Mouse (Mus musculus): Measurements from ENCODE around the gene Tmem167. TPM values are rescaled to one million over a fixed set of nuclear protein-coding genes. Genes with fewer than 3 reads are reported as not detected.
"Not testable (repeated sequence)": the region's sequence is repeated elsewhere in the genome, so short reads cannot be mapped to it uniquely, and the experiment has no call there.

The Tmem167 gene
- polyA plus RNA-seq, 1 experiment: 40.0 TPM

DNA sequence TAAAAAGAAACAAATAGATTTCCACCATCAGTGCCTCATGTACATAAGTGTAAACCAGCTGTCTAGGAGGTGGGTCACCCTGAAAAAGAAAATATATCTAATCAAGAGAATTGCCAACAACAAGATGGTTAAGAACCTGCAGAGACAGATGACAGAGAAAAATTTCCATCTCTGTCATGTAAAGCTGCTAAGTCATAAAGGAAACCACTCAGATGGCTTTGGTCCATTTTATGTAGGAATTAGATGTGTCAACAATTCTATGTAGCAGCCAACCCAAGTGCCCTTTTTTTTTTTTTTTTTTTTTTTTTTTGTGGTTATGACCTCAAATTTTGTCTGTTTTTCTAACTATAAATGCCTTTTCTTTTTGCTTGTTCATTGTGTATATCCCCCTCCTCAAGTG is 12.6 kb downstream of the Tmem167 start:
- Histone ChIP-seq H3K36me3 (ENCODE audit: control insufficient read depth, insufficient read depth, low read length, poor library complexity, severe bottlenecking) (peaks cover 32% of the 10 kb centered on the region), H3K9me3 (replicated peaks; ENCODE audit: control insufficient read depth, insufficient read depth, low read length, poor library complexity, severe bottlenecking) (peaks cover 11% of the 10 kb centered on the region), H3K27ac (ENCODE audit: insufficient read depth, low read length) (no peak overlapping the region), H3K9ac (ENCODE audit: low read depth, poor library complexity, severe bottlenecking) (no peak overlapping the region), H3K4me3 (ENCODE audit: low read depth, low read length) (no peak overlapping the region), H3K27me3 (ENCODE audit: control insufficient read depth, insufficient read depth, low read length, poor library complexity, severe bottlenecking) (no peaks in the 10 kb centered on the region), H3K4me1 (ENCODE audit: control insufficient read depth, insufficient read depth, low read length) (no peaks in the 10 kb centered on the region)
- no peak for TF ChIP-seq EP300 (IDR thresholded peaks at IDR 0.05; ENCODE audit: insufficient read depth, low read depth, low read length)
- no peak for TF ChIP-seq POLR2A (IDR thresholded peaks at IDR 0.05; ENCODE audit: insufficient read depth, low read length)
- TF ChIP-seq CTCF (IDR thresholded peaks at IDR 0.05; ENCODE audit: low read depth, low read length): no peak

DNA sequence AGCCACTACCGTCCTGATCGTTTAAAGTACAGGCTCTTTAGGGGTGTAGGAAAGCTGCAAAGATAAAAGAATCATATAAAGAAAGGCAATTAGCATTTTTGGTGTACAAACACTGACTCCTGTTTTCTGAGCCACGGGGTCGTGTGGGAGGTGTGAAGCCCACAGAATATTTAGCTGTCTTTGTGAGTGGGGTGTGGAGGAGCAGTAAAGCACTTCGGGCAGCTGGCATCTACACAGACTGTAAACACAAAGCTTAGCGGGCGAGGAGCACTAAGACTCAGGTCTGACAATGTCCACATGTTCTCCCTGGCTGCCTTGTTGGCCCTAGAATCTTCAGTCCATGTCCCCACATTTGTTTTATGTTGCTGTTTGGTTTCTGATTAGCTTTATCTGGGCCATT is 17.2 kb downstream of the Tmem167 start:
- Histone ChIP-seq H3K27me3 (ENCODE audit: control insufficient read depth, insufficient read depth, low read length, poor library complexity, severe bottlenecking) (no peaks in the 10 kb centered on the region), H3K27ac (ENCODE audit: insufficient read depth, low read length) (no peak overlapping the region), H3K9me3 (replicated peaks; ENCODE audit: control insufficient read depth, insufficient read depth, low read length, poor library complexity, severe bottlenecking) (peaks cover 32% of the 10 kb centered on the region), H3K36me3 (ENCODE audit: control insufficient read depth, insufficient read depth, low read length, poor library complexity, severe bottlenecking) (peaks cover 35% of the 10 kb centered on the region), H3K4me3 (ENCODE audit: low read depth, low read length) (no peak overlapping the region), H3K9ac (ENCODE audit: low read depth, poor library complexity, severe bottlenecking) (no peak overlapping the region), H3K4me1 (ENCODE audit: control insufficient read depth, insufficient read depth, low read length) (no peaks in the 10 kb centered on the region)
- no peak for TF ChIP-seq CTCF (IDR thresholded peaks at IDR 0.05; ENCODE audit: low read depth, low read length)
- TF ChIP-seq POLR2A (IDR thresholded peaks at IDR 0.05; ENCODE audit: insufficient read depth, low read length): no peak
- TF ChIP-seq EP300 (IDR thresholded peaks at IDR 0.05; ENCODE audit: insufficient read depth, low read depth, low read length): no peak

DNA sequence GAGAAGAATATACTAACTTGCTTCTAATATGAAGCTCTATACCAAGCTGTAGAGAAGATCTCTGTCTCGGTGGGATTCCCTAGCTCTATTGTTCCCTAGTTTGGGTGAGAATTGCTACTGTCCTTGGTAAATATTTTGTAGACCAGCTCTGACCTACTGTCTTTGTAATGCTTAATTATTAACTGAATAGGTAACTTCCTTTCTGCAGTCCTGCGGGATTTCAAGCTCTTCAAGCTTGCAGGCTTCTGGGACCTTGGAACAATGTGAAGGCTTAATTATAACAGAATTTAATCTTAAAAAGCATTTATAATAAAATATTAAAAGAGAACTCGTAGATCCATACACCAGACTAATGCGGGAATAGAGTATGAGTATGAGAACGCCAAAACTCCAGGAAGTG is 19.8 kb downstream of the Tmem167 start:
- H3K4me1 ChIP-seq (ENCODE audit: control insufficient read depth, insufficient read depth, low read length); H3K9ac ChIP-seq (ENCODE audit: low read depth, poor library complexity, severe bottlenecking); H3K4me3 ChIP-seq (ENCODE audit: low read depth, low read length); H3K27me3 ChIP-seq (ENCODE audit: control insufficient read depth, insufficient read depth, low read length, poor library complexity, severe bottlenecking); H3K27ac ChIP-seq (ENCODE audit: insufficient read depth, low read length): not testable (repeated sequence)
- H3K9me3 ChIP-seq (replicated peaks; ENCODE audit: control insufficient read depth, insufficient read depth, low read length, poor library complexity, severe bottlenecking): peaks cover 32% of the 10 kb centered on the region
- H3K36me3 ChIP-seq (ENCODE audit: control insufficient read depth, insufficient read depth, low read length, poor library complexity, severe bottlenecking): peaks cover 26% of the 10 kb centered on the region

DNA sequence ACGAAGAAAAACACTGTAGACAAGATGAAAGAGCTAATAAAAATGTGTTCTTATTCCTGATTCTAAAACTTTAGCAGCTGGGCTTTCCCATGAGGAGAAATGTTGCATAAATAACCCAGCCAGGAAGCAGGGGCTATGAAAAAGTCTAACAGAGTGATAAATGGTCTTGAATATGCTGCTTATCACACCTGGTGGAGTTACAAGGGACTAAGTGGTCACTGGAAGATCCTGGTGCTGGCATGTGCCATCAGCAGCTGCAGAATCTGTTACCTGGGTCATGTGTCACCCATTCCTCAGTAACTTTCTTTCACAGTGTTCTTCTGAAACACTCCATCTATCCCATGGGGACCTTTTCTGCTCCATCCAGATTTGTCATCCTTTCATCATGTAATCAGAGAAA is 22.8 kb downstream of the Tmem167 start:
- no peaks in the 10 kb centered on the region for H3K27me3 ChIP-seq (ENCODE audit: control insufficient read depth, insufficient read depth, low read length, poor library complexity, severe bottlenecking)
- H3K4me3 ChIP-seq (ENCODE audit: low read depth, low read length): no peak overlapping the region
- no peak for TF ChIP-seq EP300 (IDR thresholded peaks at IDR 0.05; ENCODE audit: insufficient read depth, low read depth, low read length)
- no peak for TF ChIP-seq CTCF (IDR thresholded peaks at IDR 0.05; ENCODE audit: low read depth, low read length)
- TF ChIP-seq POLR2A (IDR thresholded peaks at IDR 0.05; ENCODE audit: insufficient read depth, low read length): no peak
- peaks cover 21% of the 10 kb centered on the region for H3K9me3 ChIP-seq (replicated peaks; ENCODE audit: control insufficient read depth, insufficient read depth, low read length, poor library complexity, severe bottlenecking)
- no peak overlapping the region for H3K27ac ChIP-seq (ENCODE audit: insufficient read depth, low read length)
- H3K4me1 ChIP-seq (ENCODE audit: control insufficient read depth, insufficient read depth, low read length): no peaks in the 10 kb centered on the region
- H3K9ac ChIP-seq (ENCODE audit: low read depth, poor library complexity, severe bottlenecking): no peak overlapping the region
- peaks cover 3% of the 10 kb centered on the region for H3K36me3 ChIP-seq (ENCODE audit: control insufficient read depth, insufficient read depth, low read length, poor library complexity, severe bottlenecking)

DNA sequence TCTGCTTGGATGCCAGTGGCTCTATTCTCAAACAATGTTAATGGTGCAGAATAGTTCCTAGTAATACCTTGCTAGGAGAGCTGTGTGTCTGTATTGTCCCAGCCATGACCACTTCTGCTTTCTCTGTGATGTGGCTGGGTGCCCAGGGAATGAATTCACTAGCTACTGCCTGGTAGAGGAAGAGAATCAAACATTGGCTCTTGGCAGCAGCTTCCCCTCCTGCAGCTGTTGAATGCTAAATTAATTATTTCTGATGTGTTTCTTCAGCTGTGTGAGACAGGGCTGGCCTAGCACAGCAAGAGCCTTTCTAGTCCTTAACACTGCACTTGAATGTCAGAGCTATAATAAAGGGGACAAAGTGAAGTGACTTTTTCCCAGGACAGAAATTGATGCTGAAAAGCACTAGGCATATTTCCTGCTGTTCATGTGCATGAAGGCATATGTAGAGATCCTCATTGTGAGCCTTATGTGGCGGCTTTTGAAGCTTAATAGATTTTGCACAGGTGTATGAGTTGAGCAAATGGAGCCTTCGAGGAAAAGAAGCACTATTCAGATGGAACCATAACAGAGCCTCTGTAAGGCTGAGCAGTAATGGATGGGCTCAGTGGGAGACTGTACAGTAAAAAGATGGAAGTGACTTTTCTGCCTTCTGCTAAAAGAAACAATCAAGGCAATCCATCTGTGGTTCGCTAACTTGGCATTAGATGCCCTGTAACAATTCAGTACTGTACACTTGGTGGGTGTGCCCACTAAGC is 47.4 kb downstream of the Tmem167 start:
- Histone ChIP-seq H3K4me1 (ENCODE audit: control insufficient read depth, insufficient read depth, low read length) (no peaks in the 10 kb centered on the region), H3K4me3 (ENCODE audit: low read depth, low read length) (no peak overlapping the region), H3K9me3 (replicated peaks; ENCODE audit: control insufficient read depth, insufficient read depth, low read length, poor library complexity, severe bottlenecking) (no peaks in the 10 kb centered on the region), H3K36me3 (ENCODE audit: control insufficient read depth, insufficient read depth, low read length, poor library complexity, severe bottlenecking) (no peaks in the 10 kb centered on the region), H3K27me3 (ENCODE audit: control insufficient read depth, insufficient read depth, low read length, poor library complexity, severe bottlenecking) (no peaks in the 10 kb centered on the region), H3K27ac (ENCODE audit: insufficient read depth, low read length) (no peak overlapping the region), H3K9ac (ENCODE audit: low read depth, poor library complexity, severe bottlenecking) (no peak overlapping the region)
- TF ChIP-seq CTCF (IDR thresholded peaks at IDR 0.05; ENCODE audit: low read depth, low read length) (no peak), EP300 (IDR thresholded peaks at IDR 0.05; ENCODE audit: insufficient read depth, low read depth, low read length) (no peak), POLR2A (IDR thresholded peaks at IDR 0.05; ENCODE audit: insufficient read depth, low read length) (no peak)

DNA sequence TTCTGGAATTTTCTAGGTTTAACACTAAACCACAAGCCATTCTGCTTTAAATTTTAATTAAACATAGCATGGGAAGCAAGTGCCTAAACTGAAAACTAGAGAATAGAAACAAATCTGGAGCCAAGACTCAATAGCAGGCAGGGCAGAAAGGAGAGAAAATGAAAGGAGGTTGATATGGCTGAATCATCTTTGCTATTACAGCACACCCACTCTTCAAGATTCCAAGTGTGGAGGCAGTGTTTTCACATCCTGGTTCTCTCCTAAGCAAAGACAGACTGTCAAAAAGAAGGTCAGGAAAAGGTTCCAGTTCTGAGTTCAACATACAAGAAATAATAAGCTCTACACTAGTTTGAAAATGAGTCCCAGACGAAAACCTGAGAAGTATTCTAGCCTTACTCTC is 52.8 kb downstream of the Tmem167 start:
- no peaks in the 10 kb centered on the region for H3K9me3 ChIP-seq (replicated peaks; ENCODE audit: control insufficient read depth, insufficient read depth, low read length, poor library complexity, severe bottlenecking)
- H3K36me3 ChIP-seq (ENCODE audit: control insufficient read depth, insufficient read depth, low read length, poor library complexity, severe bottlenecking): no peaks in the 10 kb centered on the region
- H3K4me1 ChIP-seq (ENCODE audit: control insufficient read depth, insufficient read depth, low read length): no peaks in the 10 kb centered on the region
- H3K9ac ChIP-seq (ENCODE audit: low read depth, poor library complexity, severe bottlenecking): no peak overlapping the region
- H3K27ac ChIP-seq (ENCODE audit: insufficient read depth, low read length): no peak overlapping the region
- TF ChIP-seq EP300 (IDR thresholded peaks at IDR 0.05; ENCODE audit: insufficient read depth, low read depth, low read length) (no peak), CTCF (IDR thresholded peaks at IDR 0.05; ENCODE audit: low read depth, low read length) (no peak), POLR2A (IDR thresholded peaks at IDR 0.05; ENCODE audit: insufficient read depth, low read length) (no peak)
- H3K4me3 ChIP-seq (ENCODE audit: low read depth, low read length): no peak overlapping the region
- H3K27me3 ChIP-seq (ENCODE audit: control insufficient read depth, insufficient read depth, low read length, poor library complexity, severe bottlenecking): no peaks in the 10 kb centered on the region
